Mouse (Mus musculus): ENCODE measurements around the gene Dennd6a.
"Not testable (repeated sequence)": the region's sequence is repeated elsewhere in the genome, so short reads cannot be mapped to it uniquely, and the experiment has no call there.

Gene Dennd6a

GRCm38 (mm10) chr14:26643006-26643624, 69.5 kb downstream of the Dennd6a start:
- no peak for DNase-seq (ENCODE audit: low read depth)

DNA sequence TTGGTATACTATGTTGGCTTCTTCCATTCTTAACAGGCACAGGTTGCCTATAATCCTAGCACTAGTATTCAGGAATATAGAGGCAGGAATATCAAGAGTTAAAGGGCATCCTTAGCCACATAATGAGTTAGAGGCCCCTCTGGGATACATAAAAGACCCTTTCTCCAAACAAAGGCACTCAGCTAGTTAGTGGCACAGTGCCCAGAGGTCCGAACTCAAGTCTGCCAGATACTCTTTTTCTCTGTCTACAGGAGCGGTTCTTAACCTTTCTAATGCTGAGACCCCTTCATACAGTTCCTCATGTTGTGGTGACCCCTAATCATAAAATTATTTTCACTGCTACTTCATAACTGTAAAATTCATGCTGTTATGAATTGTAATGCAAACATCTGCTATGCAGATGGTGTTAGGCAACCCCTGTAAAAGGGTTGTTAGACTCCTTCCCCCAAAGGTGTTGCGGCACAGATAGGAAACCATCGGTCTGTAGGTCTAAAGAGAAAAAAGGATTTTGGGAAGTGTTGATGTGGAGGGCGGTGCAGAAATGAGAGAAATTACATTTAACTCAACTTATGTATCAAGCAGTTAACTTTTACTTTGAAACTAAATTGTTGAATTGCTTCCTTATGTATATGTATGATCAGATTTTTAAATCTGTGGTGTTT, 72.5 kb downstream of the Dennd6a start:
- DNase-seq (ENCODE audit: low read depth), result no peak

DNA sequence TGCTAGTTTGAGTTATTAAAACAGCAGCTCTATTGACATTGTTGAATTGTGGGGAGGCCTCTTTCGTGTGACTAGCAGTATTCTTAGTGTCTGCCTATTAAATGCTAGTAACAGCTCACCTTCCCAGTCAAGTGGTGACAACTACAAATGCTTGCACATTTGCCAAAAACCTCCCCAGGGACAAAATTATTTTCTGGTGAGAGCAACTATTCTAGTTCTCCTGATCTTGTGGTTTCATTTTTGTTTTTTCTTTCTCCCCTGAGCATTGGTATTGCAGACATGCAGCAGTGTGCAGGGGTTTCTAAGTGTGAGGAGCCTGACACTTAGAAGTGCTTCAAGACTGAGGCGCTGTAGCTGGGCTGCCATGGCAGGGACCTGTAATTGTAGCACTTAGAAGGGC, 74.2 kb downstream of the Dennd6a start:
- peak; percentile 12 for DNase-seq (ENCODE audit: low read depth)

- peak; percentile 78 for DNase-seq (ENCODE audit: low read depth)
Measured at GRCm38 (mm10) chr14:26651901-26652300, 78.2 kb downstream of the Dennd6a start.

- no peak for DNase-seq (ENCODE audit: low read depth)
Measured at GRCm38 (mm10) chr14:26658178-26658577, 84.5 kb downstream of the Dennd6a start.

DNA sequence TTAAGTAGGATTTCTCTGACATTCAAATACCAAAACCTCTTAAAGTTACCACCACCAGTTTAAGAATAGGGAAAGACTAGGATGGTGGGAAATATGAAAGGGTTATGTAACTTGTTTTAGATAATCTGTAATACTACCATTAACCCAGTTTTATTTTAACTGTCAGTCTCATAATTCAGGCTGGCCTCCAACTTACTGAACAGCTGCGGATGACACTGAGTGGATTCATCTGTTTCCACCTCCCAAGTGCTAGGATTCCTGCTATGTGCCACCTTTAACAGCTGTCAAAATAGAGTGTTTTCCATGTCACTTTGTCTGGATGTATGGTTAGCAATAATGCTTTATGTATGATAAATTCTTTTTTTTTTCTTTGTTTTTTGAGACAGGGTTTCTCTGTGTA, 86.6 kb downstream of the Dennd6a start:
- DNase-seq (ENCODE audit: low read depth), result no peak

GRCm38 (mm10) chr14:26662016-26662415, 88.4 kb downstream of the Dennd6a start:
- no peak for DNase-seq (ENCODE audit: low read depth)

DNA sequence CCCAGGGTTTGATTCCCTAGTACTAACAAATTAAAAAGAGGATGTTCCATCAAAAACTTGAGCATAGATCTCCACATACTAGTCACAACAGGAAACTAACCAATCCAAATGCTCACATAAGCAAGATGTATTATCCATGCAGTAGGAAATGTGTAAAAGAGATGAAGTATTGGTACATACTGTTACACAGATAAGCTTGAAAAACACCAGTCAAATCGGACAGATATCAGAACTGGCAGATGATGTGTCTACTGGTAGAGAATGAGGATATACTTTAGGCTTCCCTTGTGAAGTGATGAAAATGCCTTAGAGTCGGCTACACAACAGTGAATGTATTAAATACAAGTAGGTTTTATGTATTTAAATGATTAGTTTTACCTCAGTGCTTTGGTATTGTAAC, 88.8 kb downstream of the Dennd6a start:
- DNase-seq (ENCODE audit: low read depth), result no peak

DNA sequence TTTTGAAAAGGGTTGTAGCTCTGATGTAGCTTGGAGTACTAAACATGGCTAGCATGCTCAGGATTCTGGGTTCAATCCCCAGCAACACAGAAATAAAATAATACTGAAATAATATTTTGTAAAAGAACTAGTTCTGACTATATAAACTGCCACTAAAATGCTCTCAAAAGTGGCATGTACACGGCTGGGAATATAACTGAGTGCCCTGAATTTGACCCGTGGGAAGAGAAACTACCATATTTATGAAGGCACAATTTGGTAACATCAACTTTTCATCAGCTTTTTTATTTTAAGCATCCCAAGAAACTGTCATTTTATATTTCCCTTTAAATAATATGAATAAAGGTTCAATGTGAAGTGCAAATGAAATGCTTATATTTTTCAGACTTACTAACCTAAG, 90.2 kb downstream of the Dennd6a start:
- peak; percentile 4 for DNase-seq (ENCODE audit: low read depth)

GRCm38 (mm10) chr14:26667991-26668370, 94.3 kb downstream of the Dennd6a start:
- DNase-seq (ENCODE audit: low read depth), result no peak

GRCm38 (mm10) chr14:26668371-26669291, 95.0 kb downstream of the Dennd6a start:
- DNase-seq (ENCODE audit: low read depth), result peak; percentile 76

GRCm38 (mm10) chr14:26669292-26670073, 95.8 kb downstream of the Dennd6a start, which contains the start of gene Pde12:
Pde12 (minus strand) TSS chr14:26669883.
- peak; percentile 97 for DNase-seq (ENCODE audit: low read depth)

DNA sequence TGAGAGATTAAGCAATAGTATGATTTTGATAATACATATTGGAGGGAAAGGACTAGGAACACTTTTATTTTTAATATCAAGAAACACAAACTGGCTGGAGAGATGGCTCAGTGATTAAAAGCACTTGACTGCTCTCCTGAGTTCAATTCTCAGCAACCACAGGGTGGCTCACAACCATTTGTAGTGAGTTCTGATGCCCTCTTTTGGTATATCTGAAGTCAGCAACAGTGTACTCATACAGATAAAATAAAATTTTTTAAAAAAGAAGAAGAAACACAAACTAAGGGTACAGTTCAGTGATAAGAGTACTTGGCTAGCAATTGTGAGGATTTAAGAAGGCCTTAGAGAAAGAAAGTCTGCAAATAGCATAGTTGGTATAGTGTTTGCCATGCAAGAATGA, 97.3 kb downstream of the Dennd6a start:
- DNase-seq (ENCODE audit: low read depth), result peak; percentile 43

DNA sequence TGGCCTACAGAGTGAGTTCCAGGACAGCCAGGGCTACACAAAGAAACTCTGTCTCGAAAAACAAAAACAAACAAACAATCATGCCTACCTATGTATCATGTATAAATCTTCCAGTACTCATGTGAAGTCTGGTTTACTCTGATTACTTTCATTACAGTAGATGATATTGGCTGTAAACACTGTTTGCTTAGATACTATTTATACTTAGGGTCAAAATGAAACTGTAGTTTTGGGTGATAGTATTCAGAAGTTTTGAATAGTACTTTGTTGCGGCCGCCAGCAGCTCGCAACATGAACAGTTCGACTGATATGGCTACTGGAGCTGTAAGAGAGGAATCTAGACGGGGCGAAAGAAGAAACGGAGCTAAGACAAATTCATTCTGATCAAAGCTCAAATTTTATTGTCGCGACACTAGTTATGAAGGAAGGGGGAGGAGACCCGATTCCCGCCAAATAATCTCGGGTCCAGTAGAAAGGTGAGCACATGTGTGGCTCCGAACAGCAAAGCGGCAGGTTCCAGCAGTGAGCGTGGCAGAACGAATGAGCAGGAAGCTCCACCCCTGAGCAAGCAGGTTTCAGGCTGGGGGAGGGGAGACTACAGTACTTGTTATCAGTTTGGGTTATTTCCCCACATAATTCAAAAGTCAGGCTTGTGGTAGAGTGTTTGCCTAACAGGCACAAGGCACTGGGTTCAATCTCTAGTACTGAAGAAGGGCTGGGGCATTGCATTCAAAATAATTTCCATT, 98.4 kb downstream of the Dennd6a start:
- DNase-seq (ENCODE audit: low read depth), result peak; percentile 74

DNA sequence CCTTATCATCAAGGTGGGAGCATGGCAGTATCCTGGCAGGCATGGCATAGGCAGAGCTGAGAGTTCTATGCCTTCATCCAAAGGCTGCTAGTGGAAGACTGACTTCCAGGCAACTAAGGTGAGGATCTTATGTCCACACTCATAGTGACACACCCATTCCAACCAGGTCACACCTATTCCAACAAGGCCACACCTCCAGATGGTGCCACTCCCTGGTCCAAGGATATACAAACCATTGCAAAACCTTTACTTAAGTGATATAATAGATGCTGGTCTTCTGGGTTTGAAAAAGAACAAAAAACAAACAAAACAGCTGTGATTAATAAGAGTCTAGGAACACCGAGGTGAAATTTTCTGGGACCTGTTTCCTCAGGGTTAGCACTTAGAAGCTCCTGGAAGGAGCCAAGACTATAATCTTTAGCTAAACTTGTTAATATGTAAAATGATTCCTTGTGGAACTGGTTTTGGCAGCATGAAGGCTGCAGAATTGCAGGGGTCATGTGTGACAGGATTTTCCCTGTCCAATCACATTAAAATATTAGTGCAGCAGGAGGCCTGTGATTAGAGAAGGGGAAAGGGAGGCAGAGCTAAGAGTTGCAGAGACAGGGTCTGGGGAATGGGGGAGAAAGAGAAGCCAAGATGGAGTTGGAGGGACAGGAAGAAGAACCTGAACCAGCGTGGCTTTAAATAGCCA, 101.0 kb downstream of the Dennd6a start:
- not testable (repeated sequence) for DNase-seq (ENCODE audit: low read depth)

DNA sequence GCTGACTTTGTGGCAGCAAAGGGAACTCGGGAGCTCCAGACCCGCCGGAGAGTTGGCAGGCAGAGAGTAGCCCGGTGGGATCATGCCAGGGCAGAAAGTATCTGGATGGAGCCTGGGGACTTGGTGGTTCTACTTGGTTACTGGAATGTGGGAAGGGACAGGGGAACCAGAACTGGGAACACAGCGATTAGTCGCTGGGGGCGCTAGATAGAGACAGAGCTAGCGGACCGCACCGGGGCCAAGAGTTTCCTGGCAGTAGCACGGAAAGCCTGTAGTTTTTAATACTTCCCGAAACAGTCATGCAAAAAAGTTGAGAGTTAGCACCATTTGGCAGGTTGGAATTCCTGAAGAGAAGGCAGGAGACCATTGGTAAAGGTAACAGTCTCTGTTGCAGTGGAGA, 101.7 kb downstream of the Dennd6a start:
- DNase-seq (ENCODE audit: low read depth), result peak; percentile 35

- no peak for DNase-seq (ENCODE audit: low read depth)
Measured at GRCm38 (mm10) chr14:26675791-26676190, 102.1 kb downstream of the Dennd6a start.

All from induced T-regulatory cell, adult 2 months (primary cell).